In the genomic region with DNA sequence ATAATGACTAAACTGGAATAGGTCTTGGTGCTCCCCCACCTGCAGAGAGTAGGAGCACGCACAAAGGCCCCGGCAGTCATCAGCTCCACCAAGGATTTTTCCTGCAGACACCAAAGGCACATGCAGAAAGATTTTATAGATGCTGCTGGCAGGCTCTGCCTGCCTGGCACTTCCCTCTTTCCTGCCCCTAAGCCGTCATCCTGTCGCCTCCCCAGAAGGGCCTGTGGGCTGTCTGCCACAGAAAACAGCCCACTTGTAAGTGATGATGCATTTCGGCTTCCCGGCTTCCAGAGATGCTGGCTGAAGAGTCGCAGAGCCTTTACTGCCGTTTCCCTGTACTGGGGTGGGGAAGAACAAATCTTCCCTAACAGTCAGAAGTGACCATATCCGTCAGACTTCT, we compare ENCODE assay signal across 9 mouse cellular contexts.
A peak's percentile ranks its signal among the peaks of the same experiment; 100 is the strongest.
DNase-seq lines count a peak whose midpoint lies in the region; ATAC-seq and TF ChIP-seq lines count a peak whose summit lies in the region.
"Had no signal": no experiment of that assay in that cellular context is flagged by ENCODE, and none has a peak within 500 bp of the region (broad histone marks: within the 10 kb centered on the region; RNA-seq: fewer than 3 reads in every experiment).

No protein-coding gene starts in this region.

- no peaks in the 10 kb centered on the region for H3K9me3 ChIP-seq in hindbrain, embryonic 14.5 days (ENCODE audit: control insufficient read depth, low read length)
- H3K9me3 ChIP-seq in hindbrain, embryonic 11.5 days (ENCODE audit: control insufficient read depth, low read length) = no peaks in the 10 kb centered on the region
- no peaks in the 10 kb centered on the region for H3K9me3 ChIP-seq in forebrain, postnatal 0 days (ENCODE audit: low read length)
- H3K9me3 ChIP-seq: lung, embryonic 15.5 days had no signal

- no peak for TF ChIP-seq CTCF in forebrain, postnatal 0 days (IDR thresholded peaks at IDR 0.05; ENCODE audit: low read depth)

- no peaks in the 10 kb centered on the region for H3K27me3 ChIP-seq in hindbrain, embryonic 14.5 days (ENCODE audit: control insufficient read depth, insufficient read depth, low read length)
- no peaks in the 10 kb centered on the region for H3K27me3 ChIP-seq in hindbrain, embryonic 11.5 days (ENCODE audit: control insufficient read depth, insufficient read depth, low read length)
- H3K27me3 ChIP-seq in forebrain, postnatal 0 days (ENCODE audit: insufficient read depth, low read length) = no peaks in the 10 kb centered on the region
- H3K27me3 ChIP-seq: lung, embryonic 15.5 days had no signal

- ATAC-seq in hindbrain, embryonic 14.5 days (ENCODE audit: low FRiP score) = no peak
- ATAC-seq in hindbrain, embryonic 11.5 days (ENCODE audit: low FRiP score) = no peak
- peak; percentile 85 for ATAC-seq in forebrain, postnatal 0 days

- 58% methylated on average over 9 of the region's 9 CpGs for WGBS in hindbrain, embryonic 14.5 days
- 90% methylated on average over 9 of the region's 9 CpGs for WGBS in hindbrain, embryonic 11.5 days
- 30% methylated on average over 9 of the region's 9 CpGs for WGBS in forebrain, postnatal 0 days

- H3K9ac ChIP-seq in hindbrain, embryonic 14.5 days = 0 out of 2 replicates have a peak overlapping the region, but pooled peaks have one; percentile 25
- no peak overlapping the region for H3K9ac ChIP-seq in hindbrain, embryonic 11.5 days (ENCODE audit: low read depth, low read length)
- H3K9ac ChIP-seq in forebrain, postnatal 0 days = 0 out of 2 replicates have a peak overlapping the region, but pooled peaks have one; percentile 11
- H3K9ac ChIP-seq: lung, embryonic 15.5 days had no signal

- H3K36me3 ChIP-seq in hindbrain, embryonic 14.5 days (replicated peaks; ENCODE audit: control insufficient read depth, insufficient read depth) = peaks cover 30% of the 10 kb centered on the region
- no peaks in the 10 kb centered on the region for H3K36me3 ChIP-seq in hindbrain, embryonic 11.5 days (ENCODE audit: control insufficient read depth, insufficient read depth, low read length)
- H3K36me3 ChIP-seq in forebrain, postnatal 0 days (ENCODE audit: insufficient read depth) = peaks cover 14% of the 10 kb centered on the region
- H3K36me3 ChIP-seq: lung, embryonic 15.5 days had no signal

- DNase-seq in hindbrain, embryonic 14.5 days (ENCODE audit: low spot score) = no peak
- DNase-seq in hindbrain, embryonic 11.5 days (ENCODE audit: low spot score) = no peak
- DNase-seq in forebrain, postnatal 0 days = peak; percentile 86
- DNase-seq in left cerebral cortex, adult 9 months (ENCODE audit: low spot score in 2 of 2) = peak; percentile 72 to 82
- DNase-seq in right cerebral cortex, postnatal 14 days = peak; percentile 68
- no peak for DNase-seq in adrenal gland, postnatal 14 days
- DNase-seq in spleen, postnatal 36 days (ENCODE audit: low spot score in 2 of 2) = no peak
- DNase-seq in liver = no peak

- H3K27ac ChIP-seq in hindbrain, embryonic 14.5 days = peak overlapping the region; percentile 64
- no peak overlapping the region for H3K27ac ChIP-seq in hindbrain, embryonic 11.5 days (ENCODE audit: low read depth, low read length)
- H3K27ac ChIP-seq in forebrain, postnatal 0 days (ENCODE audit: low read depth, low read length) = peak overlapping the region; percentile 76
- H3K27ac ChIP-seq: lung, embryonic 15.5 days had no signal

- H3K4me3 ChIP-seq in hindbrain, embryonic 14.5 days (replicated peaks; ENCODE audit: low read length) = no peak overlapping the region
- H3K4me3 ChIP-seq in hindbrain, embryonic 11.5 days (ENCODE audit: low read depth, low read length) = no peak overlapping the region
- no peak overlapping the region for H3K4me3 ChIP-seq in forebrain, postnatal 0 days (ENCODE audit: low read depth, low read length)
- H3K4me3 ChIP-seq: lung, embryonic 15.5 days had no signal

- no peak overlapping the region for H3K4me2 ChIP-seq in hindbrain, embryonic 14.5 days (replicated peaks)
- H3K4me2 ChIP-seq in hindbrain, embryonic 11.5 days (replicated peaks; ENCODE audit: low read depth, low read length) = no peak overlapping the region
- H3K4me2 ChIP-seq in forebrain, postnatal 0 days (ENCODE audit: low read depth) = no peak overlapping the region
- H3K4me2 ChIP-seq: lung, embryonic 15.5 days had no signal

- H3K4me1 ChIP-seq in hindbrain, embryonic 14.5 days (replicated peaks; ENCODE audit: control insufficient read depth, insufficient read depth, low read length) = peaks cover 56% of the 10 kb centered on the region
- no peaks in the 10 kb centered on the region; the same call in 1 of the 2 replicates for H3K4me1 ChIP-seq in hindbrain, embryonic 11.5 days (replicated peaks; ENCODE audit: control insufficient read depth, insufficient read depth, low read length)
- H3K4me1 ChIP-seq in forebrain, postnatal 0 days (ENCODE audit: insufficient read depth) = peaks cover 25% of the 10 kb centered on the region

Comparison
In these comparisons a context has a peak if more than half of its experiments do, and no peak if none do; other contexts are left out.
1. DNase-seq: peak in forebrain, postnatal 0 days (single experiment), left cerebral cortex, adult 9 months (2 of 2) and right cerebral cortex, postnatal 14 days (single experiment); none in hindbrain, embryonic 14.5 days (single experiment), hindbrain, embryonic 11.5 days (single experiment), adrenal gland, postnatal 14 days (single experiment), spleen, postnatal 36 days (0 of 2) and liver (single experiment).